Mouse (Mus musculus) intestine, postnatal 0 days (tissue): ENCODE results near the gene Usp47. TPM values are rescaled to one million over a fixed set of nuclear protein-coding genes. Genes with fewer than 3 reads are reported as not detected.

Experiments
- ATAC-seq: fragments of 200-750 bp; cut with Nextera tagmentation; 2 replicates; pipeline ENCODE4 v1.8.0; 2017; ENCODE audit warnings: mild to moderate bottlenecking, moderate TSS enrichment, moderate library complexity
- H3K27ac ChIP-seq: fragments of 300-500 bp; sonication (generic); 2 replicates; pipeline ENCODE4 v1.5.1; 2014; ENCODE audit warnings: mild to moderate bottlenecking, low read depth, low read length, moderate library complexity
- H3K27me3 ChIP-seq: fragments of 300-500 bp; sonication (generic); replicated peaks from 2 replicates; pipeline ENCODE4 v1.6.1; 2014; ENCODE audit warnings: low read length, mixed read lengths; ENCODE audit not compliant: control insufficient read depth, insufficient read depth
- H3K36me3 ChIP-seq: fragments of 300-500 bp; sonication (generic); 2 replicates; pipeline ENCODE4 v1.6.1; 2014; ENCODE audit warnings: mild to moderate bottlenecking, moderate library complexity; ENCODE audit not compliant: control insufficient read depth, insufficient read depth
- H3K4me1 ChIP-seq: fragments of 300-500 bp; sonication (generic); replicated peaks from 2 replicates; pipeline ENCODE4 v1.6.1; 2014; ENCODE audit warnings: antibody characterized with exemption, low read length, mixed read lengths; ENCODE audit not compliant: control insufficient read depth, insufficient read depth
- H3K4me2 ChIP-seq: fragments of 300-500 bp; sonication (generic); replicated peaks from 2 replicates; pipeline ENCODE4 v1.6.1; 2014; ENCODE audit warnings: low read depth, mild to moderate bottlenecking, moderate library complexity
- H3K4me3 ChIP-seq: fragments of 300-500 bp; sonication (generic); 2 replicates; pipeline ENCODE4 v1.5.1; 2014; ENCODE audit warnings: low read depth, low read length
- H3K9ac ChIP-seq: fragments of 300-500 bp; sonication (generic); 2 replicates; pipeline ENCODE4 v1.6.1; 2014; ENCODE audit warnings: mild to moderate bottlenecking, low read depth, low read length
- H3K9me3 ChIP-seq: fragments of 300-500 bp; sonication (generic); 2 replicates; pipeline ENCODE4 v1.6.1; 2016; ENCODE audit warnings: mixed run types; ENCODE audit not compliant: control insufficient read depth
- CTCF ChIP-seq: sonication (generic); IDR thresholded peaks from 2 replicates; pipeline ENCODE4 v1.5.1; 2016; ENCODE audit warnings: low read depth, mild to moderate bottlenecking, control low read depth, antibody characterized with exemption, moderate library complexity
- WGBS: fragments of 180-500 bp; shearing (Covaris S2); extraction: QIAGEN DNeasy Blood & Tissue Kit; methylation state at CpG from one replicate; pipeline ENCODE4 v1.1.7; 2014; 5-methylcytosine and 5-hydroxymethylcytosine counted together
- polyA plus RNA-seq: library from polyadenylated mRNA; unstranded; fragments of >200 nt; fragmentation: Nextera tagmentation; extraction: Ambion mirVana; gene quantifications from 2 replicates; pipeline ENCODE4 v1.2.1, GENCODE M21; 2015

The Usp47 gene
- polyA plus RNA-seq, 1 experiment from 2014 or later: 26.9 TPM

DNA sequence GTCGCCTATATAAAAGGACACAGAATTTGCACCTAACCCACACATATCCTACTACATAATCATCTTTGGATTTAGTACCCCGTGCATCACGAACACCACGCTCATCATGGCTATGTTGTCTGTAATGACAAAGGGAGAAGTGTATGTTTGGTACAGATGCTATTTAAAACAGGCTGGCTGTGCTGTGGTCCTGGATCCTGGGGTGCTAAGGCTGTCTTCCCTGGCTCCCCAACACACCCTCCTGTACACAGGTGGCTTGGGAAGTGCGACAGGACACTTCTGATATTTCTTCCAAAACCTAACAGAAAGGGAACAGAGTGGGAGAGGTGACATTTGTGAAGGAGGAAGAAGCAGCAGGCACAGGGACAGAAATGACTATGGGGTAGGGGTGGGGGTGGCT, 100.3 kb downstream of the Usp47 start:
- Histone ChIP-seq H3K36me3 (no peaks in the 10 kb centered on the region; the same call in 1 of the 2 replicates), H3K4me3 (no peak overlapping the region), H3K4me1 (no peaks in the 10 kb centered on the region), H3K9me3 (no peaks in the 10 kb centered on the region), H3K27me3 (no peaks in the 10 kb centered on the region), H3K4me2 (no peak overlapping the region), H3K27ac (no peak overlapping the region), H3K9ac (no peak overlapping the region)
- 91% methylated on average over 5 of the region's 5 CpGs for WGBS
- TF ChIP-seq CTCF: no peak
- no peak for ATAC-seq

- Histone ChIP-seq H3K4me2 (no peak overlapping the region), H3K9ac (no peak overlapping the region), H3K36me3 (no peaks in the 10 kb centered on the region; the same call in 1 of the 2 replicates), H3K27ac (no peak overlapping the region), H3K4me1 (no peaks in the 10 kb centered on the region), H3K9me3 (no peaks in the 10 kb centered on the region), H3K4me3 (no peak overlapping the region), H3K27me3 (no peaks in the 10 kb centered on the region)
- 90% methylated on average over 7 of the region's 7 CpGs for WGBS
- no peak for TF ChIP-seq CTCF
- no peak for ATAC-seq
These were observed 102.4 kb downstream of the Usp47 start for GRCm38 (mm10) chr7:112125625-112126260.

GRCm38 (mm10) chr7:112127085-112127637, 103.9 kb downstream of the Usp47 start:
- no peak for ATAC-seq
- no peak overlapping the region for H3K9ac ChIP-seq
- no peak for TF ChIP-seq CTCF
- no peak overlapping the region for H3K4me3 ChIP-seq
- no peak overlapping the region for H3K27ac ChIP-seq
- no peak overlapping the region for H3K4me2 ChIP-seq
- WGBS: 62% methylated on average over 5 of the region's 5 CpGs
- H3K36me3 ChIP-seq: no peaks in the 10 kb centered on the region; the same call in 1 of the 2 replicates
- no peaks in the 10 kb centered on the region for H3K27me3 ChIP-seq
- no peaks in the 10 kb centered on the region for H3K4me1 ChIP-seq
- no peaks in the 10 kb centered on the region for H3K9me3 ChIP-seq

GRCm38 (mm10) chr7:112127954-112128353, 104.7 kb downstream of the Usp47 start:
- Histone ChIP-seq H3K4me2 (no peak overlapping the region), H3K36me3 (no peaks in the 10 kb centered on the region), H3K27me3 (no peaks in the 10 kb centered on the region), H3K4me3 (no peak overlapping the region), H3K27ac (no peak overlapping the region), H3K4me1 (no peaks in the 10 kb centered on the region), H3K9me3 (no peaks in the 10 kb centered on the region), H3K9ac (no peak overlapping the region)
- ATAC-seq: no peak
- no peak for TF ChIP-seq CTCF
- 84% methylated on average over 4 of the region's 4 CpGs for WGBS

DNA sequence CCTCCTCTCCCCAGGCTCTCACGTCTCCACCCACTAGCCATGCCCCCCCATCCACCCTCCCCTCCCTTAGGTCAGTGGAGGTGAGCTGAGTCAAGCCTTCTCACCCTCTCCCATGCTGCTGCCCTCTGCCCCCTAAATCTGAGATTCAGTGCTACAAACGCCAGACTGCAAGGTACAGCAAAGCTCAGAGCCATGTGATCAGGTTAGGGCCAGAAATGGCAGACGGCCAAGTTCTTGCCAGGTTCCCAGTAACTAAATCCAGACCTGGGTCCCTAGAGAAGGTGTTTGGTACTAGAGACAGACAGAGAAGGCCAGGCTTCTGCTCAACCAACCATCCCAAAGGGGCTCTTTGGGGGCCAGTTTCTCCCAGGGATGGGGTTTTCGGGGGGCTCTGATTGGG, 105.5 kb downstream of the Usp47 start:
- H3K36me3 ChIP-seq: no peaks in the 10 kb centered on the region
- no peaks in the 10 kb centered on the region for H3K4me1 ChIP-seq
- WGBS: 56% methylated on average over 4 of the region's 4 CpGs
- TF ChIP-seq CTCF: no peak
- no peak overlapping the region for H3K4me3 ChIP-seq
- no peaks in the 10 kb centered on the region for H3K9me3 ChIP-seq
- H3K27ac ChIP-seq: no peak overlapping the region
- H3K4me2 ChIP-seq: no peak overlapping the region
- no peak for ATAC-seq
- H3K27me3 ChIP-seq: no peaks in the 10 kb centered on the region
- H3K9ac ChIP-seq: no peak overlapping the region

- no peaks in the 10 kb centered on the region for H3K27me3 ChIP-seq
- H3K9me3 ChIP-seq: no peaks in the 10 kb centered on the region
- no peaks in the 10 kb centered on the region for H3K4me1 ChIP-seq
- no peaks in the 10 kb centered on the region for H3K36me3 ChIP-seq
- H3K4me2 ChIP-seq: no peak overlapping the region
- H3K27ac ChIP-seq: no peak overlapping the region
- no peak overlapping the region for H3K4me3 ChIP-seq
- WGBS: 85% methylated on average over 6 of the region's 6 CpGs
- no peak overlapping the region for H3K9ac ChIP-seq
- no peak for ATAC-seq
- no peak for TF ChIP-seq CTCF
These were observed 106.5 kb downstream of the Usp47 start for GRCm38 (mm10) chr7:112129851-112130250.

DNA sequence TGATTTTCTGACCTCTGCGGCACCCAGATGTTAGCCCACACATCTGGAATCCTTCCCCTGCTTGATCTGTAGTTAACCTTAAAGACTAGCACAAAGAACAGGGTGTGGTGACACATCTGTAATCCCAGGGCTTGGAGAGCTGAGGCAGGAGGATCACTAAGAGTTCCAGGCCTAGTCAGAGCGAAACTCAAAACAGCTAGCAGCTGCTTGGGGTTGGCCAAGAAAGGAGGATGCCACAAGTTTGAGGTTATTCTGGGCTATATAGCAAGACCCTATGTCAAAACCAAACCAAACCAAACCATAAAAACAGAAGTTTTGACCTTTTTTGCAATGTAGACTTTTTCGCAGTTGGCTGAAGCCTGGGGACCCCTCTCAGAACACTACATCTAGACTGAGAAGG, 107.4 kb downstream of the Usp47 start:
- H3K4me3 ChIP-seq: no peak overlapping the region
- no peak for ATAC-seq
- H3K27me3 ChIP-seq: no peaks in the 10 kb centered on the region
- no peak overlapping the region for H3K9ac ChIP-seq
- H3K9me3 ChIP-seq: no peaks in the 10 kb centered on the region
- H3K36me3 ChIP-seq: no peaks in the 10 kb centered on the region
- WGBS: 95% methylated on average over 3 of the region's 3 CpGs
- H3K4me2 ChIP-seq: no peak overlapping the region
- TF ChIP-seq CTCF: no peak
- H3K4me1 ChIP-seq: no peaks in the 10 kb centered on the region
- H3K27ac ChIP-seq: no peak overlapping the region
